Mouse (Mus musculus) liver, embryonic 15.5 days (tissue): ENCODE measurements around the gene Hesx1. TPM values are rescaled to one million over a fixed set of nuclear protein-coding genes. Genes with fewer than 3 reads are reported as not detected.

Experiments
- ATAC-seq: fragments of 200-750 bp; cut with Nextera tagmentation; 2 replicates; pipeline ENCODE4 v1.8.0; 2017; ENCODE audit warnings: moderate number of reproducible peaks, mild to moderate bottlenecking, moderate library complexity; ENCODE audit not compliant: insufficient read depth
- H3K27ac ChIP-seq: fragments of 300-500 bp; sonication (generic); replicated peaks from 2 replicates; pipeline ENCODE4 v1.5.1; 2015; ENCODE audit warnings: mild to moderate bottlenecking, inconsistent platforms
- H3K27me3 ChIP-seq: fragments of 300-500 bp; sonication (generic); 2 replicates; pipeline ENCODE4 v1.6.1; 2015; ENCODE audit warnings: mild to moderate bottlenecking, inconsistent platforms
- H3K36me3 ChIP-seq: fragments of 300-500 bp; sonication (generic); replicated peaks from 2 replicates; pipeline ENCODE4 v1.6.1; 2015; ENCODE audit warnings: moderate library complexity, mild to moderate bottlenecking, inconsistent platforms
- H3K4me1 ChIP-seq: fragments of 300-500 bp; sonication (generic); replicated peaks from 2 replicates; pipeline ENCODE4 v1.6.1; 2015; ENCODE audit warnings: inconsistent platforms
- H3K4me2 ChIP-seq: fragments of 300-500 bp; sonication (generic); 2 replicates; pipeline ENCODE4 v1.6.1; 2015; ENCODE audit warnings: moderate library complexity, mild to moderate bottlenecking, inconsistent platforms
- H3K4me3 ChIP-seq: fragments of 300-500 bp; sonication (generic); replicated peaks from 2 replicates; pipeline ENCODE4 v1.5.1; 2015; ENCODE audit warnings: mild to moderate bottlenecking, inconsistent platforms
- H3K9ac ChIP-seq: fragments of 300-500 bp; sonication (generic); 2 replicates; pipeline ENCODE4 v1.6.1; 2015; ENCODE audit warnings: moderate library complexity, mild to moderate bottlenecking, inconsistent platforms
- H3K9me3 ChIP-seq: fragments of 300-500 bp; sonication (generic); replicated peaks from 2 replicates; pipeline ENCODE4 v1.6.1; 2016; ENCODE audit warnings: inconsistent platforms
- WGBS: fragments of 180-500 bp; shearing (Covaris S2); methylation state at CpG from one replicate; pipeline ENCODE4 v1.1.7; 2015; ENCODE audit warnings: mixed read lengths; ENCODE audit not compliant: insufficient replicate concordance; 5-methylcytosine and 5-hydroxymethylcytosine counted together
- polyA plus RNA-seq: library from polyadenylated mRNA; unstranded; fragments of >200 nt; fragmentation: Nextera tagmentation; extraction: Ambion mirVana; gene quantifications from 2 replicates; pipeline ENCODE4 v1.2.1, GENCODE M21; 2015

Hesx1 gene
- polyA plus RNA-seq, 1 experiment from 2014 or later = 7.0 TPM

- H3K9me3 ChIP-seq = no peaks in the 10 kb centered on the region
- peaks cover 10% of the 10 kb centered on the region for H3K4me1 ChIP-seq
- no peak overlapping the region for H3K4me3 ChIP-seq
- H3K36me3 ChIP-seq = no peaks in the 10 kb centered on the region
- no peak overlapping the region for H3K4me2 ChIP-seq
- H3K9ac ChIP-seq = no peak overlapping the region
- peaks cover 82% of the 10 kb centered on the region for H3K27me3 ChIP-seq
- no peak overlapping the region for H3K27ac ChIP-seq
- 31% methylated on average over 8 of the region's 8 CpGs for WGBS
- ATAC-seq = no peak
These were observed 48.2 kb downstream of the Hesx1 start for GRCm38 (mm10) chr14:27042280-27042983.

GRCm38 (mm10) chr14:27043416-27043815, 49.2 kb downstream of the Hesx1 start:
- 57% methylated on average over 5 of the region's 5 CpGs for WGBS

GRCm38 (mm10) chr14:27044221-27044966, 50.2 kb downstream of the Hesx1 start:
- no peaks in the 10 kb centered on the region for H3K9me3 ChIP-seq
- no peak overlapping the region for H3K4me2 ChIP-seq
- H3K4me1 ChIP-seq = peaks cover 4% of the 10 kb centered on the region; the same call in 1 of the 2 replicates
- no peak overlapping the region for H3K4me3 ChIP-seq
- ATAC-seq = no peak
- no peak overlapping the region for H3K9ac ChIP-seq
- WGBS = 4% methylated on average over 11 of the region's 11 CpGs
- H3K36me3 ChIP-seq = no peaks in the 10 kb centered on the region
- H3K27ac ChIP-seq = no peak overlapping the region
- peaks cover 70% of the 10 kb centered on the region for H3K27me3 ChIP-seq

More at GRCm38 (mm10) chr14:27043416-27043815, 49.2 kb downstream of the Hesx1 start:
- no peak overlapping the region for H3K4me3 ChIP-seq
- ATAC-seq = no peak
- H3K9me3 ChIP-seq = no peaks in the 10 kb centered on the region
- no peak overlapping the region for H3K9ac ChIP-seq
- no peaks in the 10 kb centered on the region for H3K36me3 ChIP-seq
- peaks cover 10% of the 10 kb centered on the region for H3K4me1 ChIP-seq
- no peak overlapping the region for H3K27ac ChIP-seq
- no peak overlapping the region for H3K4me2 ChIP-seq
- peaks cover 76% of the 10 kb centered on the region for H3K27me3 ChIP-seq

- peaks cover 4% of the 10 kb centered on the region; the same call in 1 of the 2 replicates for H3K4me1 ChIP-seq
- ATAC-seq = no peak
These were observed 50.7 kb downstream of the Hesx1 start for GRCm38 (mm10) chr14:27044967-27045361.

GRCm38 (mm10) chr14:27048231-27048956, 54.2 kb downstream of the Hesx1 start:
- Histone ChIP-seq H3K27ac (no peak overlapping the region), H3K4me1 (peaks cover 4% of the 10 kb centered on the region; the same call in 1 of the 2 replicates), H3K4me2 (no peak overlapping the region), H3K9ac (no peak overlapping the region), H3K4me3 (no peak overlapping the region), H3K27me3 (peaks cover 30% of the 10 kb centered on the region), H3K9me3 (no peaks in the 10 kb centered on the region), H3K36me3 (no peaks in the 10 kb centered on the region)
- 57% methylated on average over 8 of the region's 8 CpGs for WGBS
- no peak for ATAC-seq

More at GRCm38 (mm10) chr14:27044967-27045361, 50.7 kb downstream of the Hesx1 start:
- 10% methylated on average over 2 of the region's 2 CpGs for WGBS
- no peaks in the 10 kb centered on the region for H3K9me3 ChIP-seq
- no peak overlapping the region for H3K27ac ChIP-seq
- H3K36me3 ChIP-seq = no peaks in the 10 kb centered on the region
- no peak overlapping the region for H3K4me3 ChIP-seq
- H3K9ac ChIP-seq = no peak overlapping the region
- peaks cover 65% of the 10 kb centered on the region for H3K27me3 ChIP-seq
- H3K4me2 ChIP-seq = no peak overlapping the region

GRCm38 (mm10) chr14:27050043-27050442, 55.8 kb downstream of the Hesx1 start:
- H3K4me2 ChIP-seq = no peak overlapping the region
- H3K27me3 ChIP-seq = peaks cover 15% of the 10 kb centered on the region
- H3K36me3 ChIP-seq = no peaks in the 10 kb centered on the region
- 44% methylated on average over 9 of the region's 9 CpGs for WGBS
- H3K9ac ChIP-seq = no peak overlapping the region
- H3K27ac ChIP-seq = no peak overlapping the region
- no peak for ATAC-seq
- H3K4me3 ChIP-seq = no peak overlapping the region
- no peaks in the 10 kb centered on the region for H3K4me1 ChIP-seq
- no peaks in the 10 kb centered on the region for H3K9me3 ChIP-seq

GRCm38 (mm10) chr14:27050560-27051510, 56.6 kb downstream of the Hesx1 start:
- no peak for ATAC-seq
- Histone ChIP-seq H3K4me2 (no peak overlapping the region), H3K36me3 (no peaks in the 10 kb centered on the region), H3K9me3 (no peaks in the 10 kb centered on the region), H3K27ac (no peak overlapping the region), H3K4me3 (no peak overlapping the region), H3K9ac (no peak overlapping the region), H3K4me1 (no peaks in the 10 kb centered on the region), H3K27me3 (peaks cover 17% of the 10 kb centered on the region)
- 52% methylated on average over 18 of the region's 18 CpGs for WGBS

GRCm38 (mm10) chr14:27051511-27051895, 57.3 kb downstream of the Hesx1 start:
- Histone ChIP-seq H3K4me1 (no peaks in the 10 kb centered on the region), H3K4me3 (no peak overlapping the region), H3K36me3 (no peaks in the 10 kb centered on the region), H3K9ac (no peak overlapping the region), H3K27me3 (peaks cover 22% of the 10 kb centered on the region), H3K9me3 (no peaks in the 10 kb centered on the region), H3K27ac (no peak overlapping the region), H3K4me2 (no peak overlapping the region)
- no peak for ATAC-seq
- 57% methylated on average over 5 of the region's 5 CpGs for WGBS
